Mouse (Mus musculus) retina, postnatal 7 days (tissue): ENCODE data around the gene Olfr96.
"Not testable (repeated sequence)": the region's sequence is repeated elsewhere in the genome, so short reads cannot be mapped to it uniquely, and the experiment has no call there.

Experiments
- DNase-seq: peaks from one replicate; pipeline ENCODE4 v3.0.0-alpha.2; 2012; ENCODE audit warnings: low read depth, low spot score

Gene Olfr96

GRCm38 (mm10) chr17:37219846-37220245 lies at the start of gene Olfr96:
TSS of gene Olfr96 (plus strand) at chr17:37220146.
- no peak for DNase-seq

DNA sequence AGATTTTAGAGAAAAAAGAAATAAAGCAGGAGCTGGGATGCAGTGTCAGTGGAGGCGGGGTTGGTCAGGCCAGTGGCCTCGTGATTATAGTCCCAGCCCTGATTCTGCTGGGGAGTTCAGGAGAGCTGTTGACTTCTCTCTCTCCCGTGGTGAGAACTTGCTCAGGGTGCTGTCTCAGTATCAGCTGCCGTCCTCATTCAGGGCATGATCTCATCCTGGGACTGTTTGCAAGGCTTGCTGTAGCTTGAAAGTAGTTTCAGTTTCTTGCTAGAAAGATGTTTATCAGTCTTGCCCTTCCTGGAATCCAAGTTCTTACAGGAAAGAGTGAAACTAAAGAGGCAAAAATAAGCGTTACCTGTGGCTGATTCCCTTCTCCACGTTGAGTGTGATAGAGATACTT lies 34.5 kb upstream of the Olfr96 start:
- DNase-seq = no peak

- DNase-seq = peak; percentile 37
Measured at GRCm38 (mm10) chr17:37190711-37191110, 29.2 kb upstream of the Olfr96 start.

- no peak for DNase-seq
Measured at GRCm38 (mm10) chr17:37193032-37193431, 26.9 kb upstream of the Olfr96 start.

- DNase-seq = no peak
Measured at GRCm38 (mm10) chr17:37193656-37194055, 26.3 kb upstream of the Olfr96 start, which contains the start of gene Ubd. TSS of gene Ubd (plus strand) at chr17:37193892.

DNA sequence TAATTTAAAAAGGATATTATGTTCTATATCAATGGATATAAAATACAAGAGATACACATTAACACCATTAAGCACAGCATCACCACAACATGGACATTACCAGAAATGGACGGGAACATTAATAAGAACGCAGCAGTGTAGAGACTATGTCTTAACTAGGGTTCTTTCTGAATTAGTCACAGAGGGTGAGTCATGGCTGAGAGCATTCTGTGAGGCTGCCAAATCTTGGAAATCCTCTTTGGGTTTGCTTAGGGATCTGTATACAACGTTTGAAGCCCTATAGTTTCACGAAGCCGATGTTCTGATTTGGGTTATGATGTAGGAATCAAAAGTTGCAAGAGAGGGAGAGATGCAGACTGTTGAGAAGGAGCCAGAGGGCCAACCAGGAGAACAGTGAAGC lies 25.2 kb upstream of the Olfr96 start:
- no peak for DNase-seq

DNA sequence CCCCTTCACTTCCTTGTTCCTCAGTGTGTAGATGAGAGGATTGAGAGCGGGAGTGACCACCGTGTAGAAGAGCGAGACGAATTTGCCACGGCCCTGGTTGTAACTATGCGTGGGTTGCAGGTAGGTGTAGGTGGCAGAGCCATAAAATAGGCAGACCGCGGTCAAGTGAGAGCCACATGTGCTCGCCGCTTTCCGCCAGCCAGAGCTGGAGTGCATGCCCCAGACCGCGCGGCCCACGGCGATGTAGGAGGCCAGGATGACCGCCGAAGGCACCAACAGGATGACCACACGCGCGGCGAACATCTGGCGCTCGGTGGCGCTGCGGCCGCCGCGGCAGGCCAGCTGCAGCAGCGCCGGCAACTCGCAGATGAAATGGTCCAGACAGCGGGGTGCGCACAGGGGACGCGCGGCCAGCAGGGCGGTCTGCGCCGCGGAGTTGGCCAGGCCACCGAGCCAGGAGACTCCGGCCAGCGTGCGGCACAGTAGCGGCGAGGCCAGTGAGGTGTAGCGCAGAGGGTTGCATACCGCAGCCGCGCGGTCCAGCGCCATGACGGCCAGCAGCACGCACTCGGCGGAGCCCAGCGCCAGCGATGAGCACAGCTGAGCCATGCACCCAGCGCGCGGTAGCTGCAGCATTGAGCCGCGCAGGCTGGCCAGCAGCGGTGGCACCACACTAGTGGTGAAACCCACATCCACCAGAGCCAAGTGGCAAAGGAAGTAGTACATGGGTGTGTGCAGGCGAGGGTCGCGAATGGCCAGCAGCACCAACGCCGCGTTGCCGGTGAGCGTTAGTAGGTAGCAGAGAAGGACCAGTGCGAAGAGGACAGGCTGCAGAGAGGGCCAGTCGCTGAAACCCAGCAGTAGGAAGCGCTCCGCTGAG lies 22.9 kb upstream of the Olfr96 start:
- no peak for DNase-seq

GRCm38 (mm10) chr17:37200894-37201293 lies 19.1 kb upstream of the Olfr96 start, which contains the start of gene Olfr94:
TSS of gene Olfr94 (minus strand) at chr17:37200994.
- no peak for DNase-seq

DNA sequence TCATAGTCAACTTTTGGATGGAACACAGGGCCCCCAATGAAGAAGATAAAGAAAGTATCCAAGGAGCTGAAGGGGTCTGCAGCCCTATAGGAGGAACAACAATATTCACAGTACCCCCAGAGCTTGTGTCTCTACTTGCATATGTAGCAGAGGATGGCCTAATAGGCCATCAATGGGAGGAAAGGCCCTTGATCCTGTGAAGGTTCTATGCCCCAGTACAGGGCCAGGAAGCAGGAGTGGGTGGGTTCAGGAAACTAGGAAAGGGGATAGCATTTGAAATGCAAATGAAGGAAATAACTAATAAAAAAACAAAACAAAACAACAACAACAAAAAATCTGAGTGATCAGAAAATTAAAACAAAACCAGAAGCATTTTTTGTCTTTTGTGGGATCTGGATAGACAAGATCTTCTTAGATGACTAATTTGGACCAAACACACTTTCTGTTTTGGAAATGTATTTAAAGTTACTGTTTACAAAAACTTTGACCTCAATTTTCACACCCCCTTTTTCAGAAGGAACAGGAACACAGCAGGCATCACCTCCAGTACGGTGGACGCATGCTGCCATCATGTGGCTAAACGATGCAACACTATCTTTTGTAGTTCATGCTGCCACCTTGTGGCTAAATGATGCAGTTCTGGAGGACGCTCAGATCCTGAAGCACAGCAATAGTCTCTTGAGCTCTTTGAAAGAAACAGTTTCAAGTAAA lies 16.6 kb upstream of the Olfr96 start:
- DNase-seq = peak; percentile 66

- DNase-seq = no peak
Measured at GRCm38 (mm10) chr17:37203917-37204236, 16.1 kb upstream of the Olfr96 start.

GRCm38 (mm10) chr17:37210884-37211768 lies 8.8 kb upstream of the Olfr96 start:
- DNase-seq = no peak

- DNase-seq = no peak
Measured at GRCm38 (mm10) chr17:37213018-37213417, 6.9 kb upstream of the Olfr96 start, which contains the start of gene Olfr95. TSS of gene Olfr95 (minus strand) at chr17:37213118.

DNA sequence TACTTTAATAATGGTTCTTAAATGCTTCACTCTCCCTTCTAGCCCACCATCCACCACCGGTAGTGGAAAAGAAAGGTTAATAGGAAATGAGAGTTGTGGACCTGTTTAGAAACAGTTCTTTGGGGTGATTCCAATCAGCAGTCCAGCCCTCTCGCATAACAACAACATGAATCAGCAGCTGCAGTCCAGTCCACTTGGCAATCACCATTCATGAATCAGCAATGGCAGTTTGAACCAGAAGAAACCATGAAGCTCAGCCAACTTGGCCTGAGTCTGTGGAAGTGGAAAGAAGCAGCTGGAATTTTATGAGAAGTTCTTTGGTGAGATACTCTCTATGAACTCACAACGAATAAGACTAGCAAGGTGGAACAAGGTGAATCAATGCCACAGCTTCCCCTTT lies 1.5 kb upstream of the Olfr96 start:
- no peak for DNase-seq

- DNase-seq = no peak
Measured at GRCm38 (mm10) chr17:37221879-37222278, 1.9 kb downstream of the Olfr96 start.

- not testable (repeated sequence) for DNase-seq
Measured at GRCm38 (mm10) chr17:37237230-37237629, 17.3 kb downstream of the Olfr96 start, which contains the start of gene Olfr97. TSS of gene Olfr97 (minus strand) at chr17:37237330.

GRCm38 (mm10) chr17:37242198-37242597 lies 22.3 kb downstream of the Olfr96 start:
- no peak for DNase-seq

GRCm38 (mm10) chr17:37246715-37247114 lies 26.8 kb downstream of the Olfr96 start:
- no peak for DNase-seq

GRCm38 (mm10) chr17:37249460-37249859 lies 29.5 kb downstream of the Olfr96 start:
- no peak for DNase-seq

DNA sequence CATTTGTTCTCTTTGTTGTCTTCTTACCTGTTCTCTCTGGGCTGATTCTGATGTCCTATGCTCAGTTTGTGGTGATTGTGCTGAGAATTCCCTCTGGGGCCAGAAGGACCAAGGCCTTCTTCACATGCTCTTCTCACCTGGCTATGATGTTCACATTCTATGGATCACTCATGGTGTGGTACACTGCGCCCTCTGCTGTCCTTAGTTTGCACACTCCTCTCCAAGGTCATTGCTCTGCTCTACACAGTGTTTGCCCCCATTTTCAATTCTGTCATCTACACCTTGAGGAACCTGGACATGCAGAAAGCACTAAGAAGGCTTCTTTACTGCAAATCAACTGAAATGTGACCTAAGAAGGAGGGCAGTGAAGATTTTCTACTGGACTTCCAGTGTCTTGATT lies 30.6 kb downstream of the Olfr96 start:
- no peak for DNase-seq

- DNase-seq = no peak
Measured at GRCm38 (mm10) chr17:37263626-37264025, 43.7 kb downstream of the Olfr96 start, which contains the start of gene Olfr98. TSS of gene Olfr98 (minus strand) at chr17:37263749.

- DNase-seq = peak; percentile 62
Measured at GRCm38 (mm10) chr17:37270058-37270701, 50.2 kb downstream of the Olfr96 start, which contains the start of gene H2-M3. TSS of gene H2-M3 (plus strand) at chr17:37270220.
